Mouse (Mus musculus): ENCODE measurements around the gene Fnip1.
A peak's percentile ranks its signal among the peaks of the same experiment; 100 is the strongest.
"Not testable (repeated sequence)": the region's sequence is repeated elsewhere in the genome, so short reads cannot be mapped to it uniquely, and the experiment has no call there.

Fnip1 gene

DNA sequence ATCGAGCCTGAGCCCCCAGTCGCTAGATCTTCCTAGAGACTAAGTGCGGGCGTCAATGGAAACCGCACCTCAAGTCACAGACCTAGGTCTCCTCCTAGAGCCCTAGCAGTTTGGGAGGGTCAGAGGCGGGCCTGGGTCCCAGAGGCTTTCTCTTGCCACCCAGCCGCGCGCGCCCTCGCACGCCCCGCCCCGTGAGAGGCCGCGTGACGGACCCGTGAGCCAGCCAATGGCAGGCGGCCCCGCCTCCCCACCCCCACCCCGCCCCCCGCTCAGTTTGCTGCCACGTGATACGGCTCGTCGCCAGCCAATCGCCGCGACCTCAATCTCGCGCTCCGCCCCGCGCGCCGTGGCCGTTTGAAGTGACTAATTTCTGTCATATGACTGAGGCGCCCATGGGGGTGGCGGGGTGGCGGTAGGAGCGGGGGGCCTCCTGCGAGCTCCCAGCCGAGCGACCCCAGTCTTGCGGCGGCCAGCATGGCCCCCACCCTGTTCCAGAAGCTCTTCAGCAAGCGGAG is at the start of gene Fnip1:
Gene Fnip1, plus strand, starts transcription at position 377 of the 515 bp plus-strand sequence.
- DNase-seq = peak; percentile 95

- DNase-seq = no peak
Measured at GRCm38 (mm10) chr11:54390386-54390785, 47.6 kb upstream of the Fnip1 start.

DNA sequence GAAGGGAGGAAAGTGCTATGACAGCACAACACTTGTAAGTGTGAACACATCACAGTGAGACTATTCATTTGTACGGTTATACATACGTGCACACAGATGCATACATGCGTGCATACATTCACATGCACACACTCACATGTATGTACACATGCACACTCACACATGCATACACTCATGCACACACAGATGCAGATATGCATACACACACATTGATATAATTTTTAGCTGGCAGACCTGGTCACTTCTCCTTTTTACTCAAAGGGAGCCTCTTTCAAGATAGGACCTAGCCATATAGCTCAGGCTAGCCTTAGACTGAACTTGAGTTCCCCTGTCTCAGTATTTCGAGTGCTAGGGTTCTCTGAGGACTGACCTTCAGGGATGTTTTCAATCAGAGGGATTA is 46.7 kb upstream of the Fnip1 start:
- no peak for DNase-seq

DNA sequence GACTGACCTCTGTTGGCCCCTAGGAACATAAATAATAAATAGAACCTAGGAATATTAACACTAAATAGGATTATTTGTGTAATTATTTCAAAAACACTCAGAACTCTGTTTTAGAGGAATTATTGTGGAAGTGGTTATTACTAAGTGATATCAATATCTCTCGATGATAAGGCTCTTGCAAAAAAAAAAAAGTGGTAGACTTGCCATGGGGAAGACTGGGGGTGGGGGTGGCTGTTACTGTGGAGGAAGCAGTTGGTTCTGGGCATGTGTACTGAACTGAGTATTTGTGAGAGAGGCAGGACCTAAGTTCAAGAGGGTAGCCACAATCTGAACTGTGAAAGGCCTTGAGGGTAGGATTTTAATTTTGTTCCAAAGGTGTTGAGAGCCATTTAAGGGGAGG is 41.3 kb upstream of the Fnip1 start:
- DNase-seq = no peak

DNA sequence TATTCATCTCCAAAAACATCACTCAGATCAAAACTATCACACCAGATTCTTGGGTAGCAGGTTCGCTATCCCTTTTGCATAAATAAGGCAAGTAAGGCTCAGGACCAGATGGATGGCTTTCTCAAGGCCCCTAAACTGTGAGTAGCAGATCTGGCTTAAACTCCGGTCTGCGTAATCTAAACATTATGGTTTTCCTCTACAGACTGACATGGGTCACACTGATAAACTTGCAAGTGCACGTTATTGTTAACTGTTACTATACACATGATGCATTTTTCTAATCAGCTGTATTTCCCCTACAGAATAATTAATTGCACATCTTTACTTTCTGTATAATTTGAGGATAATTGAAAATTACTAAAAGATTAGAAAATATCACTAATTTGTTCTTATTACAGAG is 39.9 kb upstream of the Fnip1 start:
- no peak for DNase-seq

- DNase-seq = not testable (repeated sequence)
Measured at GRCm38 (mm10) chr11:54400803-54401202, 37.2 kb upstream of the Fnip1 start.

DNA sequence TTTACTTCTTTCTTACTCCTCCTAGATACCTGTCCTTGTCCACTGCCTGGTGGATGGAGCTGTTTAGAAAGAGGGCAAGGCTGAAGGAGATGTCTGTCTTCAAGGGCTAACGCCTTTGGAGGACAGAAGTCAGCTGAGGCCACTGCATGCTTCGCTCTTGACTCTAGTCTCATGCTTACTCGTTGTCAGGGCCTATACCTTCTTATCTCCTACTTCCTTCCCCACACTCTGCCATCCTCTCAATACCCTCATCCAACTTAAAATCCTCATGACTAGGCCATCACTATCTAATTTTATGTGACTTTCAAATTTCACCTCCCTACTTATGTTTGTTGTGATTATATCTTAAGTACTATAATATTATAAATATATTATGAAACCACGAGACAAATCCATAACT is 33.1 kb upstream of the Fnip1 start:
- no peak for DNase-seq

GRCm38 (mm10) chr11:54406930-54407546 is 31.0 kb upstream of the Fnip1 start:
- no peak for DNase-seq

- DNase-seq = no peak
Measured at GRCm38 (mm10) chr11:54410612-54411011, 27.4 kb upstream of the Fnip1 start.

- peak; percentile 24 to 54 for DNase-seq
Measured at GRCm38 (mm10) chr11:54413017-54413416, 25.0 kb upstream of the Fnip1 start.

DNA sequence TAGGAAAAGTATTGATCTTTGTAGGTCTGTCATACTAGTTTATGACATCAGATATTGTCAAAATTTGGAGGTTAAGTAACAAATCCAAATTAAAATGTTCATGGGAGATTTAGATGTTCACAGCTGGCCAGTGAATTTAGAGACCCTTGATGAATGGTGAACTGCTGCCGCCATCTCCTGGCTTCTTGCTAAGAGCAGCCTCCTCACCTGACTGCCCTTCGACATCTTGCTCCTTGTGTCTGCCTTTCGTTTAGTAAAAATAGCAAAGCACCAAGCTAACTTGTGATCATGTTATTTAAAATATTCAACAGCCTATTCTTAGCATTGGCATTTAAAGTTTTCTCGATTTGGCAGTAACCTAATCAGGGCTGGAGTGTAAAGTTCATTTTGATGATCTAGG is 15.0 kb upstream of the Fnip1 start:
- DNase-seq = no peak

DNA sequence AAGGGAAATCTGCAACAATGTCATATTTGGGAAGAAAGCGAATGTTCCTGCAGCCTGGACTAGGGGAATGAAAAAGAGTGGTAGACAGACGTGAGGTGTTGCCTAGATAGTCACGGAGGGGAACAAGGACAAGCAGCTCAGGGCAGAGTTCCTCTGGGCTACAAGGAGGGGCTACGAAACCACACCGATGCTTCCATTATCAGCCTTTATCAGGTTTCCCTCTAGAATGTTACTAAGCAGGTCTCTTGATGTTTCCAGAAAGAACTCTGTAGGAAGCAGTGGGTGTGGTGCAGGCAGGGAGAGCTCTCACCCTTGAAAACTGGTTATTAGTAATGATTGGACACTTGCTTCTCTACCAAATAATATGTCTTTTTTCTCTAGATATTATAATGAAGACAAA is 11.7 kb upstream of the Fnip1 start:
- DNase-seq = no peak

GRCm38 (mm10) chr11:54427138-54427537 is 10.9 kb upstream of the Fnip1 start:
- DNase-seq = no peak

- no peak for DNase-seq
Measured at GRCm38 (mm10) chr11:54427695-54428352, 10.2 kb upstream of the Fnip1 start.

- no peak for DNase-seq
Measured at GRCm38 (mm10) chr11:54429224-54429623, 8.8 kb upstream of the Fnip1 start.

DNA sequence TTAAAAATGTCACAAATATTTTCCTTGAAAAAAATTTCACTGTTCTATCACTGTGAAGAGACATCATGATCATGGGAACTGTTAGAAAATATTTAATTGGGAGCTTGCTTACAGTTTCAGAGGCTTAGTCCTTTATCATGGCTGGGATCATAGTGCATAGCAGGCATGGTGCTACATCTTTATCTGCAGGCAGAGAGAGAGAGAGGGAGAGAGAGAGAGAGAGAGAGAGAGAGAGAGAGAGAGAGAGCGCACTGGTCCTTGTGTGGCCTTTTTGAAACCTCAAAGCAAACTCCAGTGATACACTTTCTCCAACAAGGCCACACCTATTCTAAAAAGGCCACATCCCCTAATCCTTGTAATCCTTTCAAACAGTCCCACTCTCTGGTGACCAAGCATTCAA is 2.2 kb upstream of the Fnip1 start:
- no peak for DNase-seq

DNA sequence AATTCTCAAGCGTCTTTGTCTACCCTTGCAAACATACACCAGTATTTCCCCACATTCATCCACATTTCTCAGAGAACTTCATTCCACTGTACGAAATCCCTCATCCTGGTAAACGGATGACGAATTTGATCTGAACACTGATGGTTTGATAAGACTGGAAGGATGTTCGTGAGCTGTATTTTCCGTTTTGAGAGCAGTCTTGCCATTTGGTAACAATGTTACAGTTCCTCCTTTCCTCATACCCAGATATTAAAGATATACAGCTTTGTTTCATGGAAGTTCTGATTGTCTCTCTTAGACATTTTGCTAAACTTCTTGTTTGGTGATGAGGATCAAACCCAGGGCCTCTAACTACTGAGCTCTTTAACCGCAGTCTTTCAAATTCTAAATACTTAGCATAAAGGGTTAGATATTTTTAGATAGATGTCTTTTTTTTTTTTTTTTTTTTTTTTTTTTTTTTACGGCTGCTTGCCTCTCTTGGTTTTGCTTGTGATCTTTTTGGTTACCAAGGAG is 633 bp upstream of the Fnip1 start:
- no peak for DNase-seq

DNA sequence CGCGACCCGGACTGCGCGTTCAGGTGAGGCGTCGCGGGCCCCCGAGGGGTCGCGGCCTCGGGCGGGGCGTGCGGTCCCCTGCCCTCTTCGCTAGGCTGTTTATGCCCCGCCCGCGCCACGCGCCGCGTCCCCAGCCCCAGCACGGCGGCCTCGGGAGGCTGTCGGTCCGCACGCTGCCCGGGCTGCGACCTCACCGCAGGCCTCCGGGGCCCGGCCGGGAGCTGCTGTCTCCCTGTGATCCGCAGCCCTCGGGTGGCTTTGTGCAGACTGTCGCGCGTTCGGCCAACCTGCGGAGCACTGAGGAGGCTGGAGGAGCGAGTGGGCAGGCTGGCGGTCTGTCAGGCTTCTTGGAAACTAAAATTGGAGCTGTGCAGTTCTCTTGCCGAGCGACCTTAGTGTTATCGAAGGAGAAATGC is 375 bp downstream of the Fnip1 start:
- DNase-seq = peak; percentile 44 to 54

- DNase-seq = no peak
Measured at GRCm38 (mm10) chr11:54438991-54439690, 1.1 kb downstream of the Fnip1 start.

DNA sequence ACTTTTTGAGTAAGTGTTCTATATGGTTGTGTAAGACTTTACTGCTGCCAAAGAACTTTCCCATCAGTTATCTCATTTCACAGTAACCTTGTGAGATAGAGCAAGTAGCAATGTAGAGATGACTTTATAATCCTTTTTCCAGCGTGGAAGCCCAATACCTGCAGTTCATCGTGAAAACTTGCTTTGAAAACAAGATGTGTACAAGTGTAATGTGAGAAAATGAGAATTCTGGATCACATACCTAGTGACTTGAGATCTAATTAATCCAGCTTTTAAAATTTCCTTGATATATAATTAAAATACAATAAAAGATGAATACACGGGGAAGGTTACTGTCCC is 1.7 kb downstream of the Fnip1 start:
- DNase-seq = no peak

GRCm38 (mm10) chr11:54450757-54451156 is 12.8 kb downstream of the Fnip1 start:
- DNase-seq = not testable (repeated sequence)

DNA sequence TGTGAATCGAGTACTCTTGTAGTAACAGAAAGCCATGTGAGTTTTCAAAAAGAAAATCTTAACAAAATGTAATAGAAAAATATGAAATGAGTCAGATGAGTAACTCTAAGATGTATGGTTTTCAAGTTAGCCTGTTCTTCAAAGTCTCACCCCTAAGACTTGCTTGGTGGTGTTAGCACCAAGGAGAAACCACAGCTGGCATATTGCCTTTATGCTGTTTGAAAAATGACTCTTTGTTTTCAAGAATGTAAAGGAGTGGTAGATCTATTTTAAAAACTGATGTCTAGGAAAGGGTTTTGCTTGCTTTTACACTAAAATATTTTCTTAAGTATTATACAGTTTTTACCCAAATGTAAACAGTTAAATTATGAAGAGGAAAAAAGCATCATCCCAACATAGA is 16.5 kb downstream of the Fnip1 start:
- DNase-seq = no peak

- DNase-seq = peak; percentile 46 to 67
Measured at GRCm38 (mm10) chr11:54456875-54457274, 18.9 kb downstream of the Fnip1 start.

DNA sequence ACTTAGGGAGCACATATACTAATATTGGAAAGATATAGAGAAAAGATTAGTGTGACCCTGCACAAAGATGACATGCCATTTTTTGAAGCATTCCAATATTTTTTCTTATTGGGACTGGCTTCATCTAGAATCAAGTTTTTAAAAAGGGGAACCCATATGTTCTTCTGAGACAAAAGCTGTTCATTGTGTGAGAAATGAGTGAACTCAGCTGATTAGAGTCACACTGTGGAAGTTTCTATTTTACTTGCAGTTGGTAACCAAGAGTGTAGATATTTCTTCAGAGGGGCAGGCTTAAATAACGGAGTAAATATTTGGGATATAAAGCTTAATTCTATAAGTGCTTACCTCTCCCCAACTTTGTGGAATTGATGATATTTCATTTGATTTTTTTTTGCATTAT is 20.2 kb downstream of the Fnip1 start:
- DNase-seq = no peak
